Mouse (Mus musculus) small intestine, adult 2 months (tissue): ENCODE measurements around the gene Sh3bgrl.

Experiments used
- CTCF ChIP-seq: fragments of 200-500 bp; IDR thresholded peaks from 2 replicates; pipeline ENCODE4 v1.5.1; 2012; ENCODE audit warnings: low read depth, mild to moderate bottlenecking, control low read depth, inconsistent platforms, low read length, moderate library complexity, mixed read lengths; ENCODE audit not compliant: insufficient replicate concordance, insufficient read length; ENCODE audit errors: extremely low read depth
- POLR2A ChIP-seq: fragments of 200-500 bp; IDR thresholded peaks from 2 replicates; pipeline ENCODE4 v1.6.1; 2012; ENCODE audit warnings: low read depth, mild to moderate bottlenecking, control low read depth, inconsistent platforms, low read length, moderate library complexity

GRCm38 (mm10) chrX:109075716-109076115, 19.4 kb upstream of the Sh3bgrl start:
- TF ChIP-seq CTCF = no peak
- TF ChIP-seq POLR2A = no peak
